ENCODE assay signal across 31 mouse cellular contexts in genomic region chr14:30850504-30850903, GRCm38 (mm10). TPM values are rescaled to one million over a fixed set of nuclear protein-coding genes. Genes with fewer than 3 reads are reported as not detected.
"Had no signal": no experiment of that assay in that cellular context is flagged by ENCODE, and none has a peak within 500 bp of the region (broad histone marks: within the 10 kb centered on the region; RNA-seq: fewer than 3 reads in every experiment).

No protein-coding gene starts in this region.

- DNase-seq: cerebellum, adult 2 months; cerebellum, adult 8-10 months; cerebellum, adult 9-10 months; cerebellum, adult 9-11 months; cerebellum, postnatal 10 days; cerebellum, postnatal 14 days; cerebellum, postnatal 25 days; cerebellum, postnatal 36 days; embryo, embryonic 11 days; forebrain, postnatal 0 days; gastrocnemius, adult 2 months; gastrocnemius, postnatal 10 days; gastrocnemius, postnatal 14 days; gastrocnemius, postnatal 25 days; gastrocnemius, postnatal 36 days; heart, adult 11 months; heart, adult 18-20 months had no signal

- H3K27ac ChIP-seq: embryonic facial prominence, embryonic 10.5 days; embryonic facial prominence, embryonic 12.5 days; embryonic facial prominence, embryonic 13.5 days; embryonic facial prominence, embryonic 15.5 days; forebrain, embryonic 10.5 days; forebrain, embryonic 12.5 days; forebrain, embryonic 13.5 days; forebrain, embryonic 15.5 days; gastrocnemius, adult 2 months had no signal

- H3K4me3 ChIP-seq: embryonic facial prominence, embryonic 10.5 days; embryonic facial prominence, embryonic 12.5 days; embryonic facial prominence, embryonic 13.5 days; embryonic facial prominence, embryonic 15.5 days; erythroblast, embryonic 14.5 days; forebrain, embryonic 10.5 days; forebrain, embryonic 12.5 days; forebrain, embryonic 13.5 days; forebrain, embryonic 15.5 days; gastrocnemius, adult 2 months had no signal

- H3K27me3 ChIP-seq: embryonic facial prominence, embryonic 12.5 days; embryonic facial prominence, embryonic 13.5 days; embryonic facial prominence, embryonic 15.5 days; forebrain, embryonic 12.5 days; forebrain, embryonic 13.5 days; forebrain, embryonic 15.5 days had no signal

- H3K9me3 ChIP-seq: embryonic facial prominence, embryonic 10.5 days; embryonic facial prominence, embryonic 12.5 days; embryonic facial prominence, embryonic 13.5 days; embryonic facial prominence, embryonic 15.5 days; forebrain, embryonic 10.5 days; forebrain, embryonic 12.5 days; forebrain, embryonic 13.5 days; forebrain, embryonic 15.5 days had no signal

- H3K36me3 ChIP-seq: embryonic facial prominence, embryonic 12.5 days; embryonic facial prominence, embryonic 15.5 days; forebrain, embryonic 12.5 days; forebrain, embryonic 15.5 days had no signal

- H3K4me1 ChIP-seq: embryonic facial prominence, embryonic 10.5 days; embryonic facial prominence, embryonic 12.5 days; embryonic facial prominence, embryonic 13.5 days; embryonic facial prominence, embryonic 15.5 days; forebrain, embryonic 10.5 days; forebrain, embryonic 12.5 days; forebrain, embryonic 13.5 days; forebrain, embryonic 15.5 days had no signal

- H3K4me2 ChIP-seq: embryonic facial prominence, embryonic 12.5 days; embryonic facial prominence, embryonic 13.5 days; embryonic facial prominence, embryonic 15.5 days; forebrain, embryonic 12.5 days; forebrain, embryonic 13.5 days; forebrain, embryonic 15.5 days had no signal

- ATAC-seq: forebrain, embryonic 13.5 days; forebrain, embryonic 14.5 days; forebrain, embryonic 15.5 days; forebrain, embryonic 16.5 days; forebrain, postnatal 0 days had no signal

- H3K9ac ChIP-seq: embryonic facial prominence, embryonic 12.5 days; embryonic facial prominence, embryonic 13.5 days; embryonic facial prominence, embryonic 15.5 days; forebrain, embryonic 12.5 days; forebrain, embryonic 13.5 days; forebrain, embryonic 15.5 days; forebrain, postnatal 0 days had no signal

RNA-seq across cellular contexts. Expression of gene Itih4, which starts 35.8 kb away (rescaled TPM):
- polyA plus RNA-seq: embryonic facial prominence, embryonic 10.5 days; embryonic facial prominence, embryonic 11.5 days; embryonic facial prominence, embryonic 12.5 days; embryonic facial prominence, embryonic 13.5 days; embryonic facial prominence, embryonic 14.5 days; embryonic facial prominence, embryonic 15.5 days; forebrain, embryonic 10.5 days; forebrain, embryonic 11.5 days; forebrain, embryonic 12.5 days; forebrain, embryonic 13.5 days; forebrain, embryonic 14.5 days; forebrain, embryonic 15.5 days; forebrain, embryonic 16.5 days had no signal
